Mouse (Mus musculus): ENCODE measurements around the gene Arhgap40. TPM values are rescaled to one million over a fixed set of nuclear protein-coding genes. Genes with fewer than 3 reads are reported as not detected.
A peak's percentile ranks its signal among the peaks of the same experiment; 100 is the strongest.

Arhgap40 gene
- polyA plus RNA-seq, 1 experiment, result not detected

DNA sequence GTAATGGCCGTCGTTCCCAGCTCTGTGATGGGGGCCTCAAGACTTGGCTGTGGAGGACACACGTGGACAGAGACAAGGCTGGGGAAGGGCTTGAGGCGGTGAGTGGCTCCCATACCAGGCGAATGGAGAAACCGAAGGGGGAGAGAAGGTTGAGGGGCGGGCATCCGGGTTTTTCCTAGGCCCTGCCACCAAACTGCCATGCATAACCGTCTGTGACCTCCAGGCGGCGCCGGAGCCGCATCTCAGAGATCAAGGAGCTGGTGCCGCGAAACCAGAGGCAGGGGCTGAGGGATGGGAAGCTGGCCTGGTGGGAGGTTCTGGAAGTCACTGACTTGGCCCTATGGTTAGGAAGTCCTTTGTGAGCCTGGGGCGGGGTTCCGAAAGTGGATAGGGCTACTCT, 34.2 kb downstream of the Arhgap40 start:
- H3K27me3 ChIP-seq (ENCODE audit: control insufficient read depth, insufficient read depth, low read length), result no peaks in the 10 kb centered on the region
- no peak overlapping the region for H3K4me3 ChIP-seq (ENCODE audit: low read depth, low read length)
- peaks cover 2% of the 10 kb centered on the region; the same call in 1 of the 2 replicates for H3K4me1 ChIP-seq (ENCODE audit: control insufficient read depth, insufficient read depth, insufficient read length, low read length)
- TF ChIP-seq POLR2A (IDR thresholded peaks at IDR 0.05; ENCODE audit: low read depth, low read length), result peak; percentile 7; the same call in 1 of the 2 replicates
- peak; percentile 73; the same call in 1 of the 2 replicates for TF ChIP-seq CTCF (IDR thresholded peaks at IDR 0.05; ENCODE audit: extremely low read depth, insufficient read length, insufficient replicate concordance, low read depth, low read length)
- H3K36me3 ChIP-seq (ENCODE audit: control insufficient read depth, insufficient read depth, low read length), result no peaks in the 10 kb centered on the region
- 9% methylated on average over 17 of the region's 17 CpGs for WGBS
- H3K27ac ChIP-seq (ENCODE audit: insufficient read depth, low read depth, low read length), result no peak overlapping the region

DNA sequence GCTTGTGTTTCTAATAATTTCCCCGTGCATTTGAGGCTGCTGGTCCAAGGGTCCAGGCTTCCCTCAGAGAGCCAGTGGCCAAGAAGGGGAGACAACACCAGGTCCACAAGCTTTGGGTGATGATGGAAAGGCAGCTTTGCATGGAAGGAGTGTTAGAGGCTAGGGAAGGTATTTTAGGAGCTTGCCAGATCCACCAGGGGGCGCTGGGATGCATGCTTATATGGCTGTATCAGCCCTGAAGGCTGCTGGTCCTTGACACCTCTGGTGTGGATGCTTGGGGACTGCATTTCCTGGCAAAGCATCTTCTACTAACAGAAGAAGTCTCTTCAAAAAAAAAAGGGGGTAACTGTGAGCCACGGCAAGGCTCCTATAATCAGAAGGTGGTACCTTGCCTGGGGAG, 37.5 kb downstream of the Arhgap40 start:
- no peak overlapping the region for H3K27ac ChIP-seq (ENCODE audit: insufficient read depth, low read depth, low read length)
- no peak for TF ChIP-seq POLR2A (IDR thresholded peaks at IDR 0.05; ENCODE audit: low read depth, low read length)
- peak; percentile 79; the same call in 1 of the 2 replicates for TF ChIP-seq CTCF (IDR thresholded peaks at IDR 0.05; ENCODE audit: extremely low read depth, insufficient read length, insufficient replicate concordance, low read depth, low read length)
- under 1% methylated on average over 3 of the region's 3 CpGs for WGBS
- H3K4me3 ChIP-seq (ENCODE audit: low read depth, low read length), result no peak overlapping the region
- H3K36me3 ChIP-seq (ENCODE audit: control insufficient read depth, insufficient read depth, low read length), result no peaks in the 10 kb centered on the region
- H3K27me3 ChIP-seq (ENCODE audit: control insufficient read depth, insufficient read depth, low read length), result peaks cover 12% of the 10 kb centered on the region
- H3K4me1 ChIP-seq (ENCODE audit: control insufficient read depth, insufficient read depth, insufficient read length, low read length), result peaks cover 2% of the 10 kb centered on the region; the same call in 1 of the 2 replicates

DNA sequence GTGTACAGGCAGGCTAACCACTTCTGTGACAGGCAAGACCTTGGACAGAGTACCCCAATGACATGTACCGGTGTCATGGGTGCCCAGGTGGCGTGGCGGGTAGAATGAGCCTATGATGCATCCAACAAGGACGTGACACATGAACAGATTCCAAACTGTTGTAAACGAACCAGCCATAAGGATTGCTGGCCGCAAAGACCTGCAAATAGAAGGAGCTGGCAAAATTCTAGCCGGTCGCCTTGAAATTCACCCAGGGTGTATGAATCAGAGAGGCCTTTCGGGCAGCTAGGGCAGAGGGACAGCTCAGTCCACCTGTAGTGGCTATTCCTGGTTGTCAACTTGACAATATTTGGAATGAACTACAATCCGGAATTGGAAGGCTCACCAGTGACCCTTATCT, 41.8 kb downstream of the Arhgap40 start:
- Histone ChIP-seq H3K36me3 (ENCODE audit: control insufficient read depth, insufficient read depth, low read length) (no peaks in the 10 kb centered on the region), H3K27ac (ENCODE audit: insufficient read depth, low read depth, low read length) (no peak overlapping the region), H3K27me3 (ENCODE audit: control insufficient read depth, insufficient read depth, low read length) (peaks cover 12% of the 10 kb centered on the region), H3K4me1 (ENCODE audit: control insufficient read depth, insufficient read depth, insufficient read length, low read length) (no peaks in the 10 kb centered on the region; the same call in 1 of the 2 replicates), H3K4me3 (ENCODE audit: low read depth, low read length) (no peak overlapping the region)
- TF ChIP-seq CTCF (IDR thresholded peaks at IDR 0.05; ENCODE audit: extremely low read depth, insufficient read length, insufficient replicate concordance, low read depth, low read length) (no peak), POLR2A (IDR thresholded peaks at IDR 0.05; ENCODE audit: low read depth, low read length) (no peak)
- WGBS, result 20% methylated on average over 10 of the region's 10 CpGs

DNA sequence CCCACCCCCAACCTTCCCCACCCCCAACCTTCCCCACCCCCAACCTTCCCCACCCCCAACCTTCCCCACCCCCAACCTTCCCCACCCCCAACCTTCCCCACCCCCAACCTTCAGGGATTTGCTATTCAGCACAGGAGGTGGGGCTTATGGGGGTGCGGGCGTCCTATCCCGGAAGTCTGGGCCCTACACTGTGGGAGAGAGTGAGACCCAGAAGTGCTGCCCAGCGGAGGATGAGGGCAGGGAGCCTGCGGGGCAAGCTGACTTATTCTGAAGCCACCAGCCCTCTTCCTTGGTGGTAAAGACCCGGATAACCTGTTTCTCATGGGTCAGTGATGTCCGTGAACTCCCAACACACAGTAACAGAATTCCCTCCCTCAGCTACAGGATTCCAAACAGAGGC, 42.7 kb downstream of the Arhgap40 start:
- no peak for TF ChIP-seq CTCF (IDR thresholded peaks at IDR 0.05; ENCODE audit: extremely low read depth, insufficient read length, insufficient replicate concordance, low read depth, low read length)
- TF ChIP-seq POLR2A (IDR thresholded peaks at IDR 0.05; ENCODE audit: low read depth, low read length), result no peak
- H3K27ac ChIP-seq (ENCODE audit: insufficient read depth, low read depth, low read length), result no peak overlapping the region
- no peaks in the 10 kb centered on the region; the same call in 1 of the 2 replicates for H3K4me1 ChIP-seq (ENCODE audit: control insufficient read depth, insufficient read depth, insufficient read length, low read length)
- H3K27me3 ChIP-seq (ENCODE audit: control insufficient read depth, insufficient read depth, low read length), result peaks cover 12% of the 10 kb centered on the region
- H3K4me3 ChIP-seq (ENCODE audit: low read depth, low read length), result no peak overlapping the region
- WGBS, result 8% methylated on average over 7 of the region's 7 CpGs
- H3K36me3 ChIP-seq (ENCODE audit: control insufficient read depth, insufficient read depth, low read length), result no peaks in the 10 kb centered on the region

DNA sequence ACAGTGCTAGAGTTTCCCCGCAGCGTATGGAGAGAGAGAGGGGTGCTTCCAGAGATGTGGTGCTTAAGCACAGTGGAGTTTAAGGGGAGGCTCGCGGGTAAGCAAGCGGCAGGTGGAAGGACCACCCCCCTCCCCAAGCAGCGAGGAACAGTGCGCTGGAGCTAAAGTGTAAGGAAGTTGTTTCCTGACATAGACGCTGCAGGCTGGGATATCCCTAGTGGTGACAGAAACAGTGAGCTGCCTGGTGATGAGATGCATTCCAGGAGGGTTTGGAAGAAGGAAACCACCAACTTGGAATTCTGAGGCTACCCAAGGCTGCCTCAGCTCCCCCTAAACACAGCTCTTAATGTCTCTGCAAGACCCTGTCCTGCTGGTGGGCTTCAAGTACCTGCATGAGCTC, 43.2 kb downstream of the Arhgap40 start:
- Histone ChIP-seq H3K27ac (ENCODE audit: insufficient read depth, low read depth, low read length) (no peak overlapping the region), H3K4me3 (ENCODE audit: low read depth, low read length) (no peak overlapping the region), H3K4me1 (ENCODE audit: control insufficient read depth, insufficient read depth, insufficient read length, low read length) (no peaks in the 10 kb centered on the region; the same call in 1 of the 2 replicates), H3K27me3 (ENCODE audit: control insufficient read depth, insufficient read depth, low read length) (peaks cover 12% of the 10 kb centered on the region), H3K36me3 (ENCODE audit: control insufficient read depth, insufficient read depth, low read length) (no peaks in the 10 kb centered on the region)
- no peak for TF ChIP-seq POLR2A (IDR thresholded peaks at IDR 0.05; ENCODE audit: low read depth, low read length)
- 6% methylated on average over 8 of the region's 8 CpGs for WGBS

DNA sequence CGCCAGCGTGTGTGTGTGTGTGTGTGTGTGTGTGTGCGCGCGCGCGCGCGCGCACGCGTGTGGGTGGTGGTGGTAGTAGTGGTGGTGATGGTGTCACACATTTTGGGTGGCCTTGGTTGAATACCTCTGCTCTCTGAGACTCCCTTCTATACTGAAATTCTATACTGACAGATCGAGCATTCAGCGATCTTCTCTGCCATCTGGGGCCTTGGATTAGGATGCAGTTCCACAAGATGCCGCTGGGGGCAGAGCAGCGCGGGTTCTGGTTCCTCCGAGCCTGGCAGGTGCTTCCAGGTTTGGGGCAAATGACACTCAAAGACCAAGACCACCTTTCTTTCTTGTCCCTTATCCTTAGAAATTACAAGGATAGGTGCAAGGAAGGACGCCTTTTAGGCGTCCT, 43.6 kb downstream of the Arhgap40 start:
- TF ChIP-seq POLR2A (IDR thresholded peaks at IDR 0.05; ENCODE audit: low read depth, low read length) (no peak), CTCF (IDR thresholded peaks at IDR 0.05; ENCODE audit: extremely low read depth, insufficient read length, insufficient replicate concordance, low read depth, low read length) (peak; percentile 82)
- H3K4me3 ChIP-seq (ENCODE audit: low read depth, low read length), result no peak overlapping the region
- H3K36me3 ChIP-seq (ENCODE audit: control insufficient read depth, insufficient read depth, low read length), result no peaks in the 10 kb centered on the region
- no peaks in the 10 kb centered on the region; the same call in 1 of the 2 replicates for H3K4me1 ChIP-seq (ENCODE audit: control insufficient read depth, insufficient read depth, insufficient read length, low read length)
- H3K27ac ChIP-seq (ENCODE audit: insufficient read depth, low read depth, low read length), result no peak overlapping the region
- WGBS, result 3% methylated on average over 20 of the region's 20 CpGs
- peaks cover 12% of the 10 kb centered on the region for H3K27me3 ChIP-seq (ENCODE audit: control insufficient read depth, insufficient read depth, low read length)

DNA sequence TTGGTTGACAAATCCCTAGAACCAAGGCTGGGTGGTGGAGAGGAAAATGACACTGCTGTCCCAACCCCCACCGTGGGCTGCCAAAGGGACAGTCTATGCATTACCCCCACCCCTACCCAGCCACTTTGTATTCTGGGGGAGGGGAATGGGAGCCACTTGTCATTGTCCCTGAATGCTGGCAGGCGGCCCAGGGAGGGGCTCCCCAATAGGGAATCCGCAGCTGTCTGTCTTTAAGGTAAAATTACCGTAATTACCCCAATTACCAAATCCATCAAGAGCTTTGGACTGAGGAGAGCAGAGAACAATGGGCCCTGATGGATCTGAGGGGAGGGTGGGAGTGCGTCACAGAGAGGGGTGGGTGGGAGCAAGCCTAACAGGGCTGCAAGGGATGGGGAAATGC, 44.2 kb downstream of the Arhgap40 start:
- no peak overlapping the region for H3K4me3 ChIP-seq (ENCODE audit: low read depth, low read length)
- no peaks in the 10 kb centered on the region for H3K36me3 ChIP-seq (ENCODE audit: control insufficient read depth, insufficient read depth, low read length)
- 17% methylated on average over 5 of the region's 5 CpGs for WGBS
- H3K4me1 ChIP-seq (ENCODE audit: control insufficient read depth, insufficient read depth, insufficient read length, low read length), result no peaks in the 10 kb centered on the region; the same call in 1 of the 2 replicates
- peaks cover 12% of the 10 kb centered on the region for H3K27me3 ChIP-seq (ENCODE audit: control insufficient read depth, insufficient read depth, low read length)
- TF ChIP-seq CTCF (IDR thresholded peaks at IDR 0.05; ENCODE audit: extremely low read depth, insufficient read length, insufficient replicate concordance, low read depth, low read length), result no peak
- no peak for TF ChIP-seq POLR2A (IDR thresholded peaks at IDR 0.05; ENCODE audit: low read depth, low read length)
- no peak overlapping the region for H3K27ac ChIP-seq (ENCODE audit: insufficient read depth, low read depth, low read length)

All from small intestine, adult 2 months (tissue).